Mouse (Mus musculus) E14TG2a.4 (cell line): ENCODE results near the gene Fbxl16.

ENCODE experiments used
- CTCF ChIP-seq: conservative IDR thresholded peaks from 2 replicates; pipeline ENCODE4 v1.5.1; 2014; ENCODE audit warnings: low read length
- NANOG ChIP-seq: IDR thresholded peaks from 2 replicates; pipeline ENCODE4 v1.6.1; 2014; ENCODE audit warnings: borderline replicate concordance, low read length, mixed read lengths

- TF ChIP-seq CTCF (no peak), NANOG (no peak)
Measured at GRCm38 (mm10) chr17:25865288-25865687, 56.4 kb downstream of the Fbxl16 start.
